Mouse (Mus musculus) hindbrain, embryonic 10.5 days (tissue): ENCODE results near the gene Ptar1. TPM values are rescaled to one million over a fixed set of nuclear protein-coding genes. Genes with fewer than 3 reads are reported as not detected.

Experiments used
- DNase-seq: peaks from one replicate; pipeline ENCODE4 v3.0.0-alpha.2; 2017; ENCODE audit warnings: low spot score
- H3K27ac ChIP-seq: fragments of 300-500 bp; sonication (generic); 2 replicates; pipeline ENCODE4 v1.5.1; 2016; ENCODE audit warnings: mild to moderate bottlenecking, moderate library complexity
- H3K27me3 ChIP-seq: fragments of 300-500 bp; sonication (generic); 2 replicates; pipeline ENCODE4 v1.6.1; 2016; ENCODE audit warnings: mild to moderate bottlenecking; ENCODE audit not compliant: poor library complexity, insufficient read depth, severe bottlenecking
- H3K36me3 ChIP-seq: fragments of 300-500 bp; sonication (generic); 2 replicates; pipeline ENCODE4 v1.6.1; 2016; ENCODE audit warnings: mild to moderate bottlenecking, moderate library complexity
- H3K4me1 ChIP-seq: fragments of 300-500 bp; sonication (generic); replicated peaks from 2 replicates; pipeline ENCODE4 v1.6.1; 2016; ENCODE audit warnings: mild to moderate bottlenecking
- H3K4me3 ChIP-seq: fragments of 300-500 bp; sonication (generic); 2 replicates; pipeline ENCODE4 v1.5.1; 2016; ENCODE audit warnings: mild to moderate bottlenecking, moderate library complexity
- H3K9me3 ChIP-seq: fragments of 300-500 bp; sonication (generic); 2 replicates; pipeline ENCODE4 v1.6.1; 2016; ENCODE audit warnings: mild to moderate bottlenecking, moderate library complexity
- WGBS: fragments of 180-500 bp; shearing (Covaris S2); methylation state at CpG from one replicate; pipeline ENCODE4 v1.1.7; 2016; 5-methylcytosine and 5-hydroxymethylcytosine counted together
- polyA plus RNA-seq: library from polyadenylated mRNA; unstranded; fragments of >200 nt; fragmentation: Nextera tagmentation; extraction: Ambion mirVana; gene quantifications from 2 replicates; pipeline ENCODE4 v1.2.1, GENCODE M21; 2016

Gene Ptar1
- polyA plus RNA-seq, 1 experiment from 2014 or later = 7.5 TPM

GRCm38 (mm10) chr19:23688421-23688946, 1.3 kb downstream of the Ptar1 start:
- no peaks in the 10 kb centered on the region for H3K27me3 ChIP-seq
- peak; percentile 58 for DNase-seq
- peak overlapping the region; percentile 99 for H3K27ac ChIP-seq
- no peaks in the 10 kb centered on the region for H3K9me3 ChIP-seq
- H3K36me3 ChIP-seq = 0 out of 2 replicates have a peak, but pooled peaks cover 4% of the 10 kb centered on the region
- WGBS = 16% methylated on average over 4 of the region's 4 CpGs
- H3K4me3 ChIP-seq = peak overlapping the region; percentile 87
- H3K4me1 ChIP-seq = peaks cover 17% of the 10 kb centered on the region

GRCm38 (mm10) chr19:23694344-23694743, 7.1 kb downstream of the Ptar1 start:
- Histone ChIP-seq H3K36me3 (peaks cover 56% of the 10 kb centered on the region), H3K27me3 (no peaks in the 10 kb centered on the region), H3K4me3 (no peak overlapping the region), H3K27ac (no peak overlapping the region), H3K4me1 (peaks cover 12% of the 10 kb centered on the region), H3K9me3 (no peaks in the 10 kb centered on the region)
- DNase-seq = no peak
- WGBS = 91% methylated on average over 4 of the region's 4 CpGs

- no peaks in the 10 kb centered on the region for H3K27me3 ChIP-seq
- no peak overlapping the region for H3K4me3 ChIP-seq
- H3K27ac ChIP-seq = no peak overlapping the region
- peaks cover 78% of the 10 kb centered on the region for H3K36me3 ChIP-seq
- 80% methylated on average over 8 of the region's 8 CpGs for WGBS
- no peaks in the 10 kb centered on the region for H3K9me3 ChIP-seq
- DNase-seq = no peak
- 0 out of 2 replicates have a peak, but pooled peaks cover 5% of the 10 kb centered on the region for H3K4me1 ChIP-seq
Measured at GRCm38 (mm10) chr19:23697861-23698260, 10.6 kb downstream of the Ptar1 start.

- no peak overlapping the region for H3K27ac ChIP-seq
- no peak for DNase-seq
- H3K4me1 ChIP-seq = 0 out of 2 replicates have a peak, but pooled peaks cover 5% of the 10 kb centered on the region
- H3K4me3 ChIP-seq = no peak overlapping the region
- H3K9me3 ChIP-seq = no peaks in the 10 kb centered on the region
- 85% methylated on average over 7 of the region's 7 CpGs for WGBS
- H3K27me3 ChIP-seq = no peaks in the 10 kb centered on the region
- peaks cover 83% of the 10 kb centered on the region for H3K36me3 ChIP-seq
Measured at GRCm38 (mm10) chr19:23698366-23698765, 11.1 kb downstream of the Ptar1 start.

- Histone ChIP-seq H3K36me3 (peaks cover 87% of the 10 kb centered on the region), H3K27ac (no peak overlapping the region), H3K4me3 (no peak overlapping the region), H3K9me3 (no peaks in the 10 kb centered on the region), H3K27me3 (no peaks in the 10 kb centered on the region), H3K4me1 (0 out of 2 replicates have a peak, but pooled peaks cover 5% of the 10 kb centered on the region)
- WGBS = 87% methylated on average over 4 of the region's 4 CpGs
- DNase-seq = no peak
Measured at GRCm38 (mm10) chr19:23699131-23699530, 11.9 kb downstream of the Ptar1 start.

- DNase-seq = no peak
- H3K9me3 ChIP-seq = no peaks in the 10 kb centered on the region
- H3K36me3 ChIP-seq = peaks cover 87% of the 10 kb centered on the region
- H3K27ac ChIP-seq = no peak overlapping the region
- WGBS = 90% methylated on average over 10 of the region's 10 CpGs
- no peaks in the 10 kb centered on the region for H3K27me3 ChIP-seq
- H3K4me3 ChIP-seq = no peak overlapping the region
- 0 out of 2 replicates have a peak, but pooled peaks cover 4% of the 10 kb centered on the region for H3K4me1 ChIP-seq
Measured at GRCm38 (mm10) chr19:23702896-23703295, 15.7 kb downstream of the Ptar1 start.

- H3K27me3 ChIP-seq = no peaks in the 10 kb centered on the region
- no peak overlapping the region for H3K27ac ChIP-seq
- H3K4me1 ChIP-seq = no peaks in the 10 kb centered on the region
- no peak overlapping the region for H3K4me3 ChIP-seq
- no peaks in the 10 kb centered on the region for H3K9me3 ChIP-seq
- DNase-seq = no peak
- peaks cover 88% of the 10 kb centered on the region for H3K36me3 ChIP-seq
- WGBS = 92% methylated on average over 5 of the region's 5 CpGs
Measured at GRCm38 (mm10) chr19:23705383-23705782, 18.2 kb downstream of the Ptar1 start.

- WGBS = 82% methylated on average over 3 of the region's 3 CpGs
- H3K4me3 ChIP-seq = no peak overlapping the region
- no peak overlapping the region for H3K27ac ChIP-seq
- no peaks in the 10 kb centered on the region for H3K36me3 ChIP-seq
- no peaks in the 10 kb centered on the region for H3K27me3 ChIP-seq
- no peak for DNase-seq
- H3K4me1 ChIP-seq = no peaks in the 10 kb centered on the region
- H3K9me3 ChIP-seq = no peaks in the 10 kb centered on the region
Measured at GRCm38 (mm10) chr19:23746506-23746905, 59.3 kb downstream of the Ptar1 start.

GRCm38 (mm10) chr19:23757011-23757410, 69.8 kb downstream of the Ptar1 start:
- Histone ChIP-seq H3K4me1 (peaks cover 28% of the 10 kb centered on the region), H3K27me3 (peaks cover 28% of the 10 kb centered on the region), H3K4me3 (peak overlapping the region; percentile 18), H3K36me3 (no peaks in the 10 kb centered on the region), H3K27ac (no peak overlapping the region), H3K9me3 (no peaks in the 10 kb centered on the region)
- DNase-seq = no peak
- 27% methylated on average over 7 of the region's 7 CpGs for WGBS

GRCm38 (mm10) chr19:23757961-23758553, 70.8 kb downstream of the Ptar1 start:
- H3K4me1 ChIP-seq = peaks cover 28% of the 10 kb centered on the region
- no peaks in the 10 kb centered on the region for H3K36me3 ChIP-seq
- H3K27me3 ChIP-seq = peaks cover 33% of the 10 kb centered on the region
- peak; percentile 96 for DNase-seq
- peak overlapping the region; percentile 77 for H3K4me3 ChIP-seq
- H3K27ac ChIP-seq = peak overlapping the region; percentile 94
- no peaks in the 10 kb centered on the region for H3K9me3 ChIP-seq
- under 1% methylated on average over 40 of the region's 40 CpGs for WGBS

- Histone ChIP-seq H3K9me3 (no peaks in the 10 kb centered on the region), H3K4me3 (peak within 1 kb of the TSS; percentile 77), H3K27ac (peak within 1 kb of the TSS; percentile 94), H3K4me1 (peaks cover 28% of the 10 kb centered on the region), H3K27me3 (peaks cover 40% of the 10 kb centered on the region), H3K36me3 (no peaks in the 10 kb centered on the region)
- WGBS = 2% methylated on average over 87 of the region's 98 CpGs
- peak; percentile 78 for DNase-seq
Measured at GRCm38 (mm10) chr19:23758554-23759321, 71.5 kb downstream of the Ptar1 start, which contains the start of gene Apba1. Apba1 (plus strand) TSS chr19:23758887.

- peaks cover 41% of the 10 kb centered on the region for H3K27me3 ChIP-seq
- peaks cover 28% of the 10 kb centered on the region for H3K4me1 ChIP-seq
- DNase-seq = no peak
- 4% methylated on average over 17 of the region's 17 CpGs for WGBS
- H3K27ac ChIP-seq = peak overlapping the region; percentile 94
- no peaks in the 10 kb centered on the region for H3K9me3 ChIP-seq
- H3K4me3 ChIP-seq = peak overlapping the region; percentile 77
- no peaks in the 10 kb centered on the region for H3K36me3 ChIP-seq
Measured at GRCm38 (mm10) chr19:23759322-23759945, 72.2 kb downstream of the Ptar1 start.
